8 mouse cellular contexts compared by ENCODE assay signal in genomic region chr6:145276265-145276780, GRCm38 (mm10). TPM values are rescaled to one million over a fixed set of nuclear protein-coding genes. Genes with fewer than 3 reads are reported as not detected.
A peak's percentile ranks its signal among the peaks of the same experiment; 100 is the strongest.
DNase-seq lines count a peak whose midpoint lies in the region; ATAC-seq and TF ChIP-seq lines count a peak whose summit lies in the region.

No protein-coding gene starts in this region.

- intact Hi-C loops in left cerebral cortex, adult 2 months (cut with DNase I): no loop called here

- H3K4me1 ChIP-seq in hindbrain, embryonic 16.5 days (ENCODE audit: control insufficient read depth, insufficient read depth, low read depth, low read length): peaks cover 3% of the 10 kb centered on the region; the same call in 1 of the 2 replicates
- peaks cover 7% of the 10 kb centered on the region; the same call in 1 of the 2 replicates for H3K4me1 ChIP-seq in liver, adult 2 months (ENCODE audit: control insufficient read depth, insufficient read depth, low read length)
- H3K4me1 ChIP-seq in midbrain, postnatal 0 days (ENCODE audit: insufficient read depth, low read length): no peaks in the 10 kb centered on the region

- 2% methylated on average over 17 of the region's 17 CpGs for WGBS in hindbrain, embryonic 16.5 days
- WGBS in liver, adult 2 months: 13% methylated on average over 17 of the region's 17 CpGs
- 6% methylated on average over 17 of the region's 17 CpGs for WGBS in midbrain, postnatal 0 days

- no peaks in the 10 kb centered on the region for H3K27me3 ChIP-seq in hindbrain, embryonic 16.5 days (replicated peaks; ENCODE audit: control insufficient read depth, insufficient read depth, low read length)
- H3K27me3 ChIP-seq in liver, adult 2 months (ENCODE audit: control insufficient read depth, insufficient read depth, low read length): no peaks in the 10 kb centered on the region
- no peaks in the 10 kb centered on the region for H3K27me3 ChIP-seq in midbrain, postnatal 0 days (ENCODE audit: insufficient read depth, low read length)

- no peak for TF ChIP-seq CTCF in left cerebral cortex, adult 2 months (IDR thresholded peaks at IDR 0.05)
- TF ChIP-seq CTCF in liver, adult 2 months (IDR thresholded peaks at IDR 0.05; ENCODE audit: low read depth, low read length): no peak
- TF ChIP-seq CTCF in midbrain, postnatal 0 days (IDR thresholded peaks at IDR 0.05): no peak

- no peak overlapping the region for H3K9ac ChIP-seq in hindbrain, embryonic 16.5 days (ENCODE audit: low read depth, low read length)
- peak overlapping the region; percentile 21; the same call in 1 of the 2 replicates for H3K9ac ChIP-seq in liver, adult 2 months (ENCODE audit: low read depth, low read length)
- no peak overlapping the region for H3K9ac ChIP-seq in midbrain, postnatal 0 days (replicated peaks; ENCODE audit: low read length, poor library complexity, severe bottlenecking)

- H3K27ac ChIP-seq in left cerebral cortex, adult 2 months: no peak overlapping the region
- H3K27ac ChIP-seq in hindbrain, embryonic 16.5 days (ENCODE audit: low read depth, low read length): no peak overlapping the region
- H3K27ac ChIP-seq in liver, adult 2 months (replicated peaks; ENCODE audit: insufficient read depth, low read depth, low read length): no peak overlapping the region
- no peak overlapping the region for H3K27ac ChIP-seq in midbrain, postnatal 0 days (ENCODE audit: low read depth, low read length)

- no peaks in the 10 kb centered on the region for H3K79me2 ChIP-seq in liver, adult 2 months (ENCODE audit: control insufficient read depth, insufficient read depth, low read length)

- 0 out of 2 replicates have a peak, but pooled peaks have one; percentile 45 for ATAC-seq in hindbrain, embryonic 16.5 days
- ATAC-seq in midbrain, postnatal 0 days (ENCODE audit: low FRiP score): no peak

- DNase-seq in left cerebral cortex, adult 2 months (ENCODE audit: extremely low spot score in 1 of 2, low spot score in 2 of 2): peak; percentile 16 to 24
- DNase-seq in left cerebral cortex, adult 8-10 months (ENCODE audit: low spot score in 2 of 2): no peak
- peak; percentile 29 for DNase-seq in cerebellum, adult 9-11 months
- peak; percentile 28 to 30 for DNase-seq in gastrocnemius, adult 8-10 months (ENCODE audit: low spot score in 2 of 2)
- peak; percentile 57 for DNase-seq in liver, adult 2 months (ENCODE audit: extremely low read depth, low read depth, low spot score)
- DNase-seq in midbrain, postnatal 0 days (ENCODE audit: low spot score): peak; percentile 66
- DNase-seq in spleen, postnatal 14 days (ENCODE audit: low spot score in 2 of 2): peak; percentile 59 to 62

- no peaks in the 10 kb centered on the region for H3K36me3 ChIP-seq in hindbrain, embryonic 16.5 days (ENCODE audit: control insufficient read depth, insufficient read depth, low read length)
- no peaks in the 10 kb centered on the region for H3K36me3 ChIP-seq in liver, adult 2 months (ENCODE audit: control insufficient read depth, insufficient read depth, low read length)
- H3K36me3 ChIP-seq in midbrain, postnatal 0 days (ENCODE audit: insufficient read depth, low read length): no peaks in the 10 kb centered on the region

- TF ChIP-seq POLR2A in liver, adult 2 months (IDR thresholded peaks at IDR 0.05; ENCODE audit: extremely low read depth, insufficient read depth, low read length): no peak

- no peak overlapping the region for H3K4me3 ChIP-seq in left cerebral cortex, adult 2 months
- peak overlapping the region; percentile 21 for H3K4me3 ChIP-seq in hindbrain, embryonic 16.5 days (ENCODE audit: low read length)
- peak overlapping the region; percentile 46 for H3K4me3 ChIP-seq in liver, adult 2 months (ENCODE audit: insufficient read depth, low read depth, low read length)
- no peak overlapping the region for H3K4me3 ChIP-seq in midbrain, postnatal 0 days (ENCODE audit: low read depth, low read length)

- H3K4me2 ChIP-seq in hindbrain, embryonic 16.5 days (ENCODE audit: low read length): peak overlapping the region; percentile 51
- H3K4me2 ChIP-seq in midbrain, postnatal 0 days (ENCODE audit: low read depth, low read length, poor library complexity, severe bottlenecking): peak overlapping the region; percentile 35; the same call in 1 of the 2 replicates

- no peaks in the 10 kb centered on the region for H3K9me3 ChIP-seq in hindbrain, embryonic 16.5 days (ENCODE audit: control insufficient read depth, low read length)
- no peaks in the 10 kb centered on the region for H3K9me3 ChIP-seq in midbrain, postnatal 0 days (ENCODE audit: low read length)

RNA-seq across cellular contexts. Expression of gene Kras, which starts 26.3 kb away (rescaled TPM):
- total RNA-seq in left cerebral cortex, adult 2 months (2021): 10 to 100 TPM; 78.4 to 79.8 TPM
- total RNA-seq in left cerebral cortex, adult 8-10 months (2022): 10 to 100 TPM; 70.6 to 83.1 (median 72.7) TPM
- total RNA-seq in gastrocnemius, adult 8-10 months (2022): 10 to 100 TPM; 11.7 to 23.7 (median 13.9) TPM
- 77.7 and 86.0 TPM in 2 replicates for polyA plus RNA-seq in hindbrain, embryonic 16.5 days (2015; fragmentation: Nextera tagmentation; extraction: Ambion mirVana)
- 9.9 and 11.8 TPM in 2 replicates for total RNA-seq in liver, adult 2 months (2014; rRNA removed)
- polyA plus RNA-seq in liver, adult 2 months (2012; rRNA removed): 6.1 and 8.4 TPM in 2 replicates
- total RNA-seq in midbrain, postnatal 0 days (2014; rRNA removed): 36.0 and 47.8 TPM in 2 replicates
- 64.7 and 80.2 TPM in 2 replicates for polyA plus RNA-seq in midbrain, postnatal 0 days (2015; fragmentation: Nextera tagmentation; extraction: Ambion mirVana)

Comparison
In these comparisons a context has a peak if more than half of its experiments do, and no peak if none do; other contexts are left out.
1. DNase-seq: peak in left cerebral cortex, adult 2 months (2 of 2), cerebellum, adult 9-11 months (single experiment), gastrocnemius, adult 8-10 months (2 of 2), liver, adult 2 months (single experiment), midbrain, postnatal 0 days (single experiment) and spleen, postnatal 14 days (2 of 2); none in left cerebral cortex, adult 8-10 months (0 of 2).
2. H3K4me3 ChIP-seq: peak in hindbrain, embryonic 16.5 days (single experiment) and liver, adult 2 months (single experiment); none in left cerebral cortex, adult 2 months (single experiment) and midbrain, postnatal 0 days (single experiment).